Mouse (Mus musculus) cerebellum, adult 2 months (tissue): ENCODE results near the gene Plekhg1.

Source experiments
- CTCF ChIP-seq: fragments of 200-500 bp; IDR thresholded peaks from 2 replicates; pipeline ENCODE4 v1.5.1; 2011; ENCODE audit warnings: low read depth, mild to moderate bottlenecking, control low read depth, low read length, moderate library complexity, borderline replicate concordance; ENCODE audit not compliant: insufficient read depth
- POLR2A ChIP-seq: fragments of 200-500 bp; IDR thresholded peaks from 2 replicates; pipeline ENCODE4 v1.6.1; 2011; ENCODE audit warnings: low read length, control low read depth, borderline replicate concordance; ENCODE audit not compliant: insufficient read depth

GRCm38 (mm10) chr10:3974380-3974779 lies 234.2 kb downstream of the Plekhg1 start:
- TF ChIP-seq CTCF (no peak), POLR2A (no peak)
